Mouse (Mus musculus) adrenal gland, postnatal 36 days (tissue): ENCODE data around the gene Mast4. TPM values are rescaled to one million over a fixed set of nuclear protein-coding genes. Genes with fewer than 3 reads are reported as not detected.

Experiments used
- DNase-seq, 2 experiments: peaks; one replicate each; pipeline ENCODE4 v3.0.0; 2021; ENCODE audit warnings: mixed read lengths in 1 of 2
- total RNA-seq, 2 experiments: library from RNA; stranded (reverse); gene quantifications; 2 replicates each; pipeline ENCODE4 v1.2.3; 2021

The Mast4 gene
- total RNA-seq, 2 experiments from 2014 or later, result 62.9 to 90.1 TPM

GRCm38 (mm10) chr13:102693341-102693801 is 640.9 kb downstream of the Mast4 start, which contains the start of gene Cd180:
Cd180 (plus strand) TSS chr13:102693558.
- DNase-seq, result peak in 1 of 2 experiments; percentile 48

DNA sequence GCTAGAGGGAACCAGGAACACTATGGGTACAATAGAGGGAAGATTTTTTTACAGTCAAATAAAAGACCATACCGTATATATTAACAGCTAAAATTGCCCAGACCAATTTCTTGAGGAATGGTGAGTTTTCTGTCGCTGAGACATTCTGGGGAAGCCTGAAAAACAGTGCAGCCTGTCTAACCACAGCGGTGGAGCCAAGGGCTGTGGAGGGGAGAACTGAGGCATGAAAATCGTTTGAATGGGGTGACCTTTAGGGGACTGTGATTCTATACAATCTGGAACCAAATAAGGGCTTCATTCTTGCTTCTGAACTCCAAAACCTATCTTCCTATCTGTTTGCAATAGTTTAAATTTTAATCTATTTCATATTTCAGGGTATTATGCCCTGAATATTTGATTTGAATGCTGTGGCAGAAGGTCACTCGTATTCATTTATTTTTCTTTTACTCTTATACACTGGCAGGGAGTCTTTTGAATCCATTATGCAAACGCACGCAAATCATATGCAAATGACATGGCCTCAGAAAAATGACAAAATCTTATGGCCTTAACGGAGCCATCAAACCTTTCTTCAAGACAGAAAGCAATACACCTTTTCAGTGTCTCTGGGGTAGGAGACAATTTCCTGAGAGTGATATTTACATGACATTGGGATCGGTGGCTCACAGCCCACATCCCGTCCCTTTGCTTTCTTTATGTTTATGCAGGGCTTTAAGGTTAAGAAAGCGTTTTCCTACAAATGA is 642.7 kb downstream of the Mast4 start:
- no peak for DNase-seq

- no peak for DNase-seq
Observed at GRCm38 (mm10) chr13:102690184-102690583, 644.1 kb downstream of the Mast4 start.

GRCm38 (mm10) chr13:102689201-102690090 is 644.9 kb downstream of the Mast4 start:
- no peak for DNase-seq

GRCm38 (mm10) chr13:102688121-102688520 is 646.2 kb downstream of the Mast4 start:
- no peak for DNase-seq

DNA sequence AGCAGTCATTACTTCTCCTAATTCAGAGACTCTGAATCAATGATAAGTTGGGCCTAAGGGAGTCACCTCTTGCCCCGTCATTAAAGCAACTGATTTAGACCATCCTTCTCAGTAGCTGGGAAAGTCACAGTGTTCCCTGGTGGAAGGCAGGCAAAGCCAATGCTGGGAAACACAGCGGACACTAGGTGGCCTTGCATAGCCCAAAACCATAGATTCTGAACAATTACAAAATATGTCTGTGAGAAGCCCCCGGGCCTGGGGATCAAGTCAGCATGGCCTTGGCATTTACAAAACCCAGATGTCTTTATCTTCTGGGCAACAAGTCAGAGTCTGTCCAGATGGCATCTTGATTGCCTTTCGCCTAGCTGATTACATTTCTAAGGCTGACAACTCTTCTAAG is 649.4 kb downstream of the Mast4 start:
- no peak for DNase-seq
